Mouse (Mus musculus): ENCODE results near the gene Gm9887.
"Not testable (repeated sequence)": the region's sequence is repeated elsewhere in the genome, so short reads cannot be mapped to it uniquely, and the experiment has no call there.

Gene Gm9887

GRCm38 (mm10) chr12:69371854-69372671 is at the start of gene Gm9887, which contains the start of gene Arf6:
Gene Gm9887 (minus strand): TSS chr12:69372458.
Gene Arf6 (plus strand): TSS chr12:69372150.
- peak; percentile 96 to 98 for DNase-seq

- no peak for DNase-seq
Measured at GRCm38 (mm10) chr12:69420716-69421115, 48.5 kb upstream of the Gm9887 start.

- no peak for DNase-seq
Measured at GRCm38 (mm10) chr12:69419606-69420005, 47.3 kb upstream of the Gm9887 start.

- no peak for DNase-seq
Measured at GRCm38 (mm10) chr12:69419017-69419605, 46.9 kb upstream of the Gm9887 start.

- DNase-seq = no peak
Measured at GRCm38 (mm10) chr12:69418606-69419005, 46.3 kb upstream of the Gm9887 start.

- DNase-seq = no peak
Measured at GRCm38 (mm10) chr12:69417701-69418291, 45.5 kb upstream of the Gm9887 start.

- DNase-seq = no peak
Measured at GRCm38 (mm10) chr12:69416793-69417192, 44.5 kb upstream of the Gm9887 start.

GRCm38 (mm10) chr12:69414826-69415572 is 42.7 kb upstream of the Gm9887 start:
- DNase-seq = no peak

- DNase-seq = no peak
Measured at GRCm38 (mm10) chr12:69413303-69413702, 41.0 kb upstream of the Gm9887 start.

- no peak for DNase-seq
Measured at GRCm38 (mm10) chr12:69411936-69412335, 39.7 kb upstream of the Gm9887 start.

- DNase-seq = no peak
Measured at GRCm38 (mm10) chr12:69410767-69411166, 38.5 kb upstream of the Gm9887 start.

GRCm38 (mm10) chr12:69402594-69403167 is 30.4 kb upstream of the Gm9887 start:
- DNase-seq = no peak

GRCm38 (mm10) chr12:69402100-69402499 is 29.8 kb upstream of the Gm9887 start:
- no peak for DNase-seq

- DNase-seq = no peak
Measured at GRCm38 (mm10) chr12:69400871-69401286, 28.6 kb upstream of the Gm9887 start.

- DNase-seq = no peak
Measured at GRCm38 (mm10) chr12:69400367-69400766, 28.1 kb upstream of the Gm9887 start.

GRCm38 (mm10) chr12:69394456-69394855 is 22.2 kb upstream of the Gm9887 start:
- DNase-seq = no peak

- no peak for DNase-seq
Measured at GRCm38 (mm10) chr12:69393076-69393475, 20.8 kb upstream of the Gm9887 start.

GRCm38 (mm10) chr12:69390000-69390698 is 17.9 kb upstream of the Gm9887 start:
- no peak for DNase-seq

- no peak for DNase-seq
Measured at GRCm38 (mm10) chr12:69389273-69389938, 17.1 kb upstream of the Gm9887 start.

- DNase-seq = no peak
Measured at GRCm38 (mm10) chr12:69388321-69388869, 16.1 kb upstream of the Gm9887 start.

- DNase-seq = not testable (repeated sequence)
Measured at GRCm38 (mm10) chr12:69386281-69386732, 14.0 kb upstream of the Gm9887 start.
